Mouse (Mus musculus): ENCODE data around the gene Gigyf1. TPM values are rescaled to one million over a fixed set of nuclear protein-coding genes. Genes with fewer than 3 reads are reported as not detected.

The Gigyf1 gene
- polyA plus RNA-seq, 1 experiment from 2014 or later = 9.0 TPM

DNA sequence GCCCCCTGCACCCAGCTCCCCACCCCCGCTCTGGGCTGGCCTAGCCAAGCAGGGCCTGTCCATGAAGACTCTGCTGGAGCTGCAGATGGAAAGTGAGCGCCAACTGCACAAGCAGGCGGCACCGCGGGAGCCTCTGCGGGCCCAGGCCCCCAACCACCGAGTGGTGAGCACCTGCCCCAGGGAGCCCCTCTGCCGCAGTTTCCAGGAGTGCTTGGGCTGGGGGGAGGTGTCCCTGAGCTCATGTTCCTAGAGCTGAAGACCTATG is 5.8 kb downstream of the Gigyf1 start:
- Histone ChIP-seq H3K4me1 (ENCODE audit: control insufficient read depth, insufficient read depth, low read length) (peaks cover 10% of the 10 kb centered on the region), H3K27me3 (ENCODE audit: control insufficient read depth, insufficient read depth, low read length) (no peaks in the 10 kb centered on the region), H3K9ac (ENCODE audit: low read length) (no peak overlapping the region), H3K36me3 (ENCODE audit: control insufficient read depth, insufficient read depth, low read length) (peaks cover 31% of the 10 kb centered on the region), H3K27ac (ENCODE audit: low read length) (no peak overlapping the region), H3K4me2 (ENCODE audit: low read depth, low read length) (no peak overlapping the region), H3K9me3 (replicated peaks; ENCODE audit: control insufficient read depth, low read length) (no peaks in the 10 kb centered on the region), H3K4me3 (replicated peaks; ENCODE audit: low read length) (no peak overlapping the region)
- no peak for ATAC-seq (ENCODE audit: insufficient read depth, low FRiP score)
- 81% methylated on average over 8 of the region's 8 CpGs for WGBS

DNA sequence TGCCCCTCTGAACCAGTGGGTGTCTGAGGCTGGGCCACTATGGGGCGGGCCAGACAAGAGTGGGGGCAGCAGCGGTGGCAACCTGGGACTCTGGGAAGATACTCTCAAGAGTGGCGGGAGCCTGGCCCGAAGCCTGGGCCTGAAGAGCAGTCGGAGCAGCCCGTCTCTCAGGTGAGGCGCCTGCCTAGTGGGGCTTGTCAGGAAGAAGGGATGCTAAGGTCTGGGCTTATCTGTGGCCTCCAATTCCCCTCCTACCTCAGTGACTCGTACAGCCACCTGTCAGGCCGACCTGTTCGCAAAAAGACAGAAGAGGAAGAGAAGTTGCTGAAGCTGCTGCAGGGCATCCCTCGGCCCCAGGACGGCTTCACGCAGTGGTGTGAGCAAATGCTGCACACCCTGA is 6.3 kb downstream of the Gigyf1 start:
- WGBS = 87% methylated on average over 13 of the region's 13 CpGs
- H3K4me3 ChIP-seq (replicated peaks; ENCODE audit: low read length) = no peak overlapping the region

GRCm38 (mm10) chr5:137525511-137525910 is 7.2 kb downstream of the Gigyf1 start:
- Histone ChIP-seq H3K4me3 (replicated peaks; ENCODE audit: low read length) (no peak overlapping the region), H3K4me2 (ENCODE audit: low read depth, low read length) (no peak overlapping the region), H3K4me1 (ENCODE audit: control insufficient read depth, insufficient read depth, low read length) (peaks cover 16% of the 10 kb centered on the region), H3K27me3 (ENCODE audit: control insufficient read depth, insufficient read depth, low read length) (no peaks in the 10 kb centered on the region), H3K9ac (ENCODE audit: low read length) (no peak overlapping the region), H3K36me3 (ENCODE audit: control insufficient read depth, insufficient read depth, low read length) (peaks cover 25% of the 10 kb centered on the region), H3K9me3 (replicated peaks; ENCODE audit: control insufficient read depth, low read length) (no peaks in the 10 kb centered on the region), H3K27ac (ENCODE audit: low read length) (no peak overlapping the region; the same call in 1 of the 2 replicates)
- ATAC-seq (ENCODE audit: insufficient read depth, low FRiP score) = no peak
- WGBS = 70% methylated on average over 16 of the region's 16 CpGs

More for the DNA sequence above, 6.3 kb downstream of the Gigyf1 start:
- no peak for ATAC-seq (ENCODE audit: insufficient read depth, low FRiP score)
- H3K27ac ChIP-seq (ENCODE audit: low read length) = no peak overlapping the region
- H3K9ac ChIP-seq (ENCODE audit: low read length) = no peak overlapping the region
- no peaks in the 10 kb centered on the region for H3K9me3 ChIP-seq (replicated peaks; ENCODE audit: control insufficient read depth, low read length)
- no peaks in the 10 kb centered on the region for H3K27me3 ChIP-seq (ENCODE audit: control insufficient read depth, insufficient read depth, low read length)
- peaks cover 10% of the 10 kb centered on the region for H3K4me1 ChIP-seq (ENCODE audit: control insufficient read depth, insufficient read depth, low read length)
- H3K36me3 ChIP-seq (ENCODE audit: control insufficient read depth, insufficient read depth, low read length) = peaks cover 30% of the 10 kb centered on the region
- H3K4me2 ChIP-seq (ENCODE audit: low read depth, low read length) = no peak overlapping the region

- Histone ChIP-seq H3K9ac (ENCODE audit: low read length) (no peak overlapping the region; the same call in 1 of the 2 replicates), H3K36me3 (ENCODE audit: control insufficient read depth, insufficient read depth, low read length) (peaks cover 25% of the 10 kb centered on the region), H3K4me3 (replicated peaks; ENCODE audit: low read length) (no peak overlapping the region), H3K9me3 (replicated peaks; ENCODE audit: control insufficient read depth, low read length) (no peaks in the 10 kb centered on the region), H3K4me1 (ENCODE audit: control insufficient read depth, insufficient read depth, low read length) (peaks cover 19% of the 10 kb centered on the region), H3K27ac (ENCODE audit: low read length) (0 out of 2 replicates have a peak overlapping the region, but pooled peaks have one; percentile 42), H3K4me2 (ENCODE audit: low read depth, low read length) (no peak overlapping the region), H3K27me3 (ENCODE audit: control insufficient read depth, insufficient read depth, low read length) (no peaks in the 10 kb centered on the region)
- WGBS = 42% methylated on average over 16 of the region's 16 CpGs
- ATAC-seq (ENCODE audit: insufficient read depth, low FRiP score) = no peak
Measured at GRCm38 (mm10) chr5:137526192-137526936, 8.0 kb downstream of the Gigyf1 start.

GRCm38 (mm10) chr5:137527413-137527812 is 9.1 kb downstream of the Gigyf1 start:
- no peak overlapping the region for H3K4me3 ChIP-seq (replicated peaks; ENCODE audit: low read length)
- no peak for ATAC-seq (ENCODE audit: insufficient read depth, low FRiP score)

DNA sequence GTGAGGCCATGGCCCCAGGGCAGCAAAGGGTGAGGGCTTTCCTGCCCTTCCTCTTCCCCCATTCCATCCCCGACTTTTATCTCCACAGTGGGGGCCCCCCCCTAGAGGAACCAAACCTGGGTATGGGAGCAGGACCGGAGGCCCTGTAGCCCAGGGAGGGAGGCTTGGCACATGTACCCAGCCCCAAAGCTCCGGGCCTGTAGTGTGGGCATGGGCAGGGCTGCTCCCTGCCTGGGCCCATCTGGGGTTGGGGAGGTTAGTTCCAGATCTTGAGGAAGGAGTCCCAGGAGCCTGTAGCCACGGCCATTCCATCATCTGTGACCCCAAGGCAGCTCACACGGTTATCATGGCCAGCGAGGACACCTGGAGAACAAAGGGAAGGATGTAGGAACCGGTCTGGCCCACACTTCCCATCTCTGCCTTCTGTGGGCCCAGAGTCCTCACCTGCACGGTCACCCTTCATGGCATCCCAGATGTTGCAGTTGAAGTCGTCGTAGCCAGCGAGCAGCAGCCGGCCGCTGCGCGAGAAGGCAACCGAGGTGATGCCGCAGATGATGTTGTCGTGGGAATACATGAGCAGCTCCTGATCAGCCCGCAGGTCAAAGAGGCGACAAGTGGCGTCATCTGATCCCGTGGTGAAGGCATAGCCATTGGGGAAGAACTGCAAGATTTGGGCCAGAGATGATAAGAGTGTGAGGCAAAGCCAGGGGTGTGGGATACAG is 10.1 kb downstream of the Gigyf1 start:
- Histone ChIP-seq H3K36me3 (ENCODE audit: control insufficient read depth, insufficient read depth, low read length) (peaks cover 14% of the 10 kb centered on the region), H3K27me3 (ENCODE audit: control insufficient read depth, insufficient read depth, low read length) (no peaks in the 10 kb centered on the region), H3K4me1 (ENCODE audit: control insufficient read depth, insufficient read depth, low read length) (peaks cover 19% of the 10 kb centered on the region), H3K27ac (ENCODE audit: low read length) (no peak overlapping the region), H3K4me2 (ENCODE audit: low read depth, low read length) (no peak overlapping the region), H3K9me3 (replicated peaks; ENCODE audit: control insufficient read depth, low read length) (no peaks in the 10 kb centered on the region), H3K4me3 (replicated peaks; ENCODE audit: low read length) (no peak overlapping the region), H3K9ac (ENCODE audit: low read length) (no peak overlapping the region)
- no peak for ATAC-seq (ENCODE audit: insufficient read depth, low FRiP score)
- WGBS = 80% methylated on average over 22 of the region's 22 CpGs

More at GRCm38 (mm10) chr5:137527413-137527812, 9.1 kb downstream of the Gigyf1 start:
- Histone ChIP-seq H3K9me3 (replicated peaks; ENCODE audit: control insufficient read depth, low read length) (no peaks in the 10 kb centered on the region), H3K4me1 (ENCODE audit: control insufficient read depth, insufficient read depth, low read length) (peaks cover 19% of the 10 kb centered on the region), H3K9ac (ENCODE audit: low read length) (no peak overlapping the region), H3K27me3 (ENCODE audit: control insufficient read depth, insufficient read depth, low read length) (no peaks in the 10 kb centered on the region), H3K36me3 (ENCODE audit: control insufficient read depth, insufficient read depth, low read length) (peaks cover 24% of the 10 kb centered on the region), H3K4me2 (ENCODE audit: low read depth, low read length) (no peak overlapping the region), H3K27ac (ENCODE audit: low read length) (no peak overlapping the region)
- WGBS = 48% methylated on average over 1 of the region's 1 CpGs

DNA sequence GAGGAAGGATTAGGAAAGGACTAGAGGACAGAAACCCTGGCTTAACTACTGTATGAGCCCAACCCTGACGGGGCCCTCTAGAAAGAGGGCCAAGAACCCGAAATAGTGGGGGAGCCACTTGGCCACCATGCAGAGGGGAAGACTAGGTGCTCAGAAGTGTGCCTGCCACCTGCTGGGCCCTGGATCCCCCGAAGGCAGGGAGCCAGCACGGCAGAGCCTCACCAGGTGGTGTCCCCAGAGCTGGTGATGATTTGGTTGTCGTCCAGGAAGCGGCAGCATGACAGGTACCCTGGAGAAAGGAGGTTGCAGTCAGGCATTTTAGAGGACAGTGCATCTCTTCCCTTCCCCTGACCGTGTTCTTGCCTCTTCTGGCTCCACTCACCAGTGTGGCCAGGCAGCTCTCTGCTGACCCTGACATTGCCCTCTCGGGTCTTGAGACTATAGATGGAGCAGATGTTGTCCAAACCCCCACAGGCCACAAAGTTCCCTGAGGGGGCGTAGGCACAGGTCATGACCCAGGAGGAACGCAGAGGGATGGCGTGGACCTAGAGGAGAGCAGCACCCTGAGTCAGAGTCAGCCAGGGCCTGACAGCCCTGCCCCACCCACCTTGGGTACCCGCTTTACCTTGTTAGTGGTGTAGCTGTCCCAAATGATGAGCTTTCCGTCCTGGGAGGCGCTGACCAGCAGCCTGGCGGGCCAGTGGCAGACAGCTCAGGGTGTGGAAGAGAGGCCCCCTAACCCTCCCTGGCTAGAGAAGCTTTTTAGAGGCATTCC is 11.1 kb downstream of the Gigyf1 start:
- no peak overlapping the region for H3K4me2 ChIP-seq (ENCODE audit: low read depth, low read length)

GRCm38 (mm10) chr5:137530075-137530474 is 11.7 kb downstream of the Gigyf1 start:
- Histone ChIP-seq H3K27ac (ENCODE audit: low read length) (peak overlapping the region; percentile 83), H3K4me2 (ENCODE audit: low read depth, low read length) (peak overlapping the region; percentile 93), H3K36me3 (ENCODE audit: control insufficient read depth, insufficient read depth, low read length) (peaks cover 8% of the 10 kb centered on the region), H3K27me3 (ENCODE audit: control insufficient read depth, insufficient read depth, low read length) (no peaks in the 10 kb centered on the region), H3K9ac (ENCODE audit: low read length) (peak overlapping the region; percentile 94), H3K4me1 (ENCODE audit: control insufficient read depth, insufficient read depth, low read length) (peaks cover 23% of the 10 kb centered on the region), H3K4me3 (replicated peaks; ENCODE audit: low read length) (peak overlapping the region; percentile 92), H3K9me3 (replicated peaks; ENCODE audit: control insufficient read depth, low read length) (no peaks in the 10 kb centered on the region)
- ATAC-seq (ENCODE audit: insufficient read depth, low FRiP score) = no peak
- WGBS = 72% methylated on average over 8 of the region's 8 CpGs

More for the DNA sequence above, 11.1 kb downstream of the Gigyf1 start:
- WGBS = 72% methylated on average over 15 of the region's 15 CpGs
- no peak for ATAC-seq (ENCODE audit: insufficient read depth, low FRiP score)
- Histone ChIP-seq H3K9ac (ENCODE audit: low read length) (no peak overlapping the region), H3K9me3 (replicated peaks; ENCODE audit: control insufficient read depth, low read length) (no peaks in the 10 kb centered on the region), H3K27ac (ENCODE audit: low read length) (no peak overlapping the region), H3K4me1 (ENCODE audit: control insufficient read depth, insufficient read depth, low read length) (peaks cover 23% of the 10 kb centered on the region), H3K27me3 (ENCODE audit: control insufficient read depth, insufficient read depth, low read length) (no peaks in the 10 kb centered on the region), H3K36me3 (ENCODE audit: control insufficient read depth, insufficient read depth, low read length) (peaks cover 8% of the 10 kb centered on the region), H3K4me3 (replicated peaks; ENCODE audit: low read length) (no peak overlapping the region)
